Mouse (Mus musculus) liver, postnatal 0 days (tissue): ENCODE measurements at regions not wholly inside any gene's neighbourhood (a gene's known extent, or its start where the extent isn't known, plus 50 kb on each side); places are given as distances from the start of the nearest gene placed in this dataset.

Source experiments
- ATAC-seq: fragments of 200-750 bp; cut with Nextera tagmentation; 2 replicates; pipeline ENCODE4 v1.8.0; 2017; ENCODE audit warnings: mild to moderate bottlenecking, moderate library complexity
- DNase-seq: peaks from one replicate; pipeline ENCODE4 v3.0.0-alpha.2; 2016
- H3K27ac ChIP-seq: fragments of 300-500 bp; sonication (generic); 2 replicates; pipeline ENCODE4 v1.5.1; 2014; ENCODE audit warnings: antibody characterized with exemption, moderate library complexity, mild to moderate bottlenecking, low read depth
- H3K27me3 ChIP-seq: fragments of 300-500 bp; sonication (generic); 2 replicates; pipeline ENCODE4 v1.6.1; 2014; ENCODE audit warnings: low read length, control low read depth, mixed read lengths; ENCODE audit not compliant: insufficient read depth
- H3K36me3 ChIP-seq: fragments of 300-500 bp; sonication (generic); replicated peaks from 2 replicates; pipeline ENCODE4 v1.6.1; 2014; ENCODE audit warnings: mild to moderate bottlenecking, control low read depth, low read length, moderate library complexity, mixed read lengths; ENCODE audit not compliant: insufficient read depth
- H3K4me1 ChIP-seq: fragments of 300-500 bp; sonication (generic); 2 replicates; pipeline ENCODE4 v1.6.1; 2014; ENCODE audit warnings: antibody characterized with exemption, mild to moderate bottlenecking, control low read depth; ENCODE audit not compliant: insufficient read depth
- H3K4me2 ChIP-seq: fragments of 300-500 bp; sonication (generic); 2 replicates; pipeline ENCODE4 v1.6.1; 2014; ENCODE audit warnings: low read depth, mild to moderate bottlenecking, low read length, moderate library complexity, mixed read lengths
- H3K4me3 ChIP-seq: fragments of 300-500 bp; sonication (generic); 2 replicates; pipeline ENCODE4 v1.5.1; 2014; ENCODE audit warnings: low read depth, low read length
- H3K9ac ChIP-seq: fragments of 300-500 bp; sonication (generic); replicated peaks from 2 replicates; pipeline ENCODE4 v1.6.1; 2014; ENCODE audit warnings: mild to moderate bottlenecking, moderate library complexity
- H3K9me3 ChIP-seq: fragments of 300-500 bp; sonication (generic); 2 replicates; pipeline ENCODE4 v1.6.1; 2016; ENCODE audit warnings: mild to moderate bottlenecking, control low read depth, low read length, mixed read lengths
- CTCF ChIP-seq: sonication (generic); IDR thresholded peaks from 2 replicates; pipeline ENCODE4 v1.5.1; 2016; ENCODE audit warnings: antibody characterized with exemption, low read depth
- EP300 ChIP-seq: IDR thresholded peaks from 2 replicates; pipeline ENCODE4 v1.6.1; 2016; ENCODE audit warnings: antibody characterized with exemption, low read depth, mild to moderate bottlenecking
- WGBS: fragments of 180-500 bp; shearing (Covaris S2); extraction: QIAGEN DNeasy Blood & Tissue Kit; methylation state at CpG from one replicate; pipeline ENCODE4 v1.1.7; 2014; ENCODE audit not compliant: insufficient replicate concordance; 5-methylcytosine and 5-hydroxymethylcytosine counted together

DNA sequence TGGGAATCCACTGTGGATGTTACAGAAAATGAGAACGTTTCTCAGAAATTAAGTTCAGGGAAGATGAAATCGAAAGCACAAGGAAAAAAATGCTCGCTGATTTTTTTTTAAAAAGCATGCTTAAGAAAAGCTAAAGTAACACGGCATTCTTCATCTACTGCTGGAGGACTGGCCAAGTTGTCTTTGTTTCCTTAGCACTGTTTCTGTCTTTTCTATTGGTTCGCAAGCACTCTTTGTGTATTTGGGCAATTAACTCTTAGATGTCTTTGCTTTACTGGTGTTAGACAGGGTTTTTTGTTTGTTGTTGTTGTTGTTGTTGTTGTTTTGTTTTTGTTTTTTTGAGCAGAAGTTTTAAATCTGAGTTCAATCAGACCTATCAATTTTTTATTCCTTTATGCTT is 301.4 kb upstream of the Noct start:
- Histone ChIP-seq H3K9ac (no peak overlapping the region), H3K27me3 (no peaks in the 10 kb centered on the region), H3K36me3 (no peaks in the 10 kb centered on the region), H3K4me2 (no peak overlapping the region), H3K27ac (no peak overlapping the region), H3K4me3 (no peak overlapping the region), H3K4me1 (no peaks in the 10 kb centered on the region), H3K9me3 (no peaks in the 10 kb centered on the region)
- ATAC-seq (no peak), DNase-seq (no peak)
- 78% methylated on average over 5 of the region's 5 CpGs for WGBS
- TF ChIP-seq EP300: no peak
- TF ChIP-seq CTCF: no peak

DNA sequence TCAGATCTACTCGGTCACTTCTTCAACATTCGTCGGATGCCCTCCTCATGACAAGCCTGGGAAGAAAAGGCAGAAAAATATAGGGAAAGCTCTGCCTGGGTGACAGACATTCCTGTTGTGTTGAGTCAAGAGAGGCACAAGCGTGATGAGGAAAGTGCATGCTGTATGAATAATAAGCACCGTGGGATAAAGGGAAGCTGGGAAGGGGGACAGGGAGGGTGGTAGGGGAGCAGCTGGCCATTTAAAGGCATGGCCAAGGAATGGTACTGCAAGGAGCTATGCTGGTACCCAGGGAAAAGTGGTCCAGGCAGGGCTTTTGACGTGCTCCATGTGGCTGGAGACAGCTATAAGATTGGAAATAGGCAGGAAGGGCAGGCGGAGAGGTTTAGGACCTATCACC is 300.9 kb upstream of the Noct start:
- Histone ChIP-seq H3K9me3 (no peaks in the 10 kb centered on the region), H3K36me3 (no peaks in the 10 kb centered on the region), H3K4me3 (no peak overlapping the region), H3K4me2 (no peak overlapping the region), H3K27me3 (no peaks in the 10 kb centered on the region), H3K27ac (no peak overlapping the region), H3K9ac (no peak overlapping the region), H3K4me1 (no peaks in the 10 kb centered on the region)
- no peak for DNase-seq
- no peak for ATAC-seq
- 77% methylated on average over 7 of the region's 7 CpGs for WGBS
- no peak for TF ChIP-seq EP300
- no peak for TF ChIP-seq CTCF

DNA sequence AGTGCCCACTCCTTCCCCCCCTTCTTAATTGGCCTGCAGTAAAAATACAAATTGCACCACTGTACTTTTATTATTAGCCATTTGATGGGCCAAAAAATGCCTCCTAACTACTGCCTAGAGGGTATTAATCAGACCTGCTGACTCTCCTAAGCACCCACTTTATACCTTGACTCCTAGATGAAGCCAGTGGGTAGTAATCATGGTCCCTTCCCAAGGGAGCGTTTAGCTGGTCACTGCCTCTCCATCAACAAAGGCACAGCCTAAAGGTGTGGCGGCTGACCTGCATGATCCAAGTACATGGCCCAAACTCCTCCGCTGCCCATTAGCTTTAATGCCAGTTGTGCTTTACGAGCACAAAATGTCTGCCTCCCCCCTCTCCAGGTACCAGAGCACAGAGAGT is 296.9 kb upstream of the Noct start:
- no peak overlapping the region for H3K27ac ChIP-seq
- no peaks in the 10 kb centered on the region for H3K4me1 ChIP-seq
- no peaks in the 10 kb centered on the region for H3K9me3 ChIP-seq
- no peak for TF ChIP-seq CTCF
- no peak for TF ChIP-seq EP300
- 81% methylated on average over 4 of the region's 4 CpGs for WGBS
- H3K4me2 ChIP-seq: no peak overlapping the region
- no peaks in the 10 kb centered on the region for H3K27me3 ChIP-seq
- H3K4me3 ChIP-seq: no peak overlapping the region
- no peak overlapping the region for H3K9ac ChIP-seq
- no peak for DNase-seq
- no peaks in the 10 kb centered on the region for H3K36me3 ChIP-seq
- no peak for ATAC-seq

DNA sequence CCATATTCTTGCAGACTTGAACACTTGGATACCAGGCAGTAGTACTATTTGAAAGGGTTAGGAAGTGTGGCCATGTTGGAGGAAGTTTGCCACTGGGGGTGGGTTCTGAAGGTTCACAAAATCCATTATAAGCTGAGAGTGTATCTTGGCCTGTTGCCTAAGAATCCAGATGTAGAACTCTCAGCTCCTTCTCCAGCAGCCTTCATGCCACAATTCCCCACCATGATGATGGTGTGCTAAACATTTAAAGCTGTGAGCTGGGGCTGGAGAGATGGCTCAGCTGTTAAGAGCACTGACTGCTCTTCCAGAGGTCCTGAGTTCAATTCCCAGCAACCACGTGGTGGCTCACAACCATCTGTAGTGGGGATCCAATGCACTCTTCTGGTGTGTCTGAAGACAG is 295.2 kb upstream of the Noct start:
- no peak overlapping the region for H3K9ac ChIP-seq
- H3K36me3 ChIP-seq: no peaks in the 10 kb centered on the region
- WGBS: 76% methylated on average over 1 of the region's 1 CpGs
- H3K4me1 ChIP-seq: no peaks in the 10 kb centered on the region
- no peak overlapping the region for H3K4me2 ChIP-seq
- TF ChIP-seq CTCF: no peak
- no peaks in the 10 kb centered on the region for H3K9me3 ChIP-seq
- no peaks in the 10 kb centered on the region for H3K27me3 ChIP-seq
- ATAC-seq (no peak), DNase-seq (no peak)
- H3K4me3 ChIP-seq: no peak overlapping the region
- no peak overlapping the region for H3K27ac ChIP-seq

DNA sequence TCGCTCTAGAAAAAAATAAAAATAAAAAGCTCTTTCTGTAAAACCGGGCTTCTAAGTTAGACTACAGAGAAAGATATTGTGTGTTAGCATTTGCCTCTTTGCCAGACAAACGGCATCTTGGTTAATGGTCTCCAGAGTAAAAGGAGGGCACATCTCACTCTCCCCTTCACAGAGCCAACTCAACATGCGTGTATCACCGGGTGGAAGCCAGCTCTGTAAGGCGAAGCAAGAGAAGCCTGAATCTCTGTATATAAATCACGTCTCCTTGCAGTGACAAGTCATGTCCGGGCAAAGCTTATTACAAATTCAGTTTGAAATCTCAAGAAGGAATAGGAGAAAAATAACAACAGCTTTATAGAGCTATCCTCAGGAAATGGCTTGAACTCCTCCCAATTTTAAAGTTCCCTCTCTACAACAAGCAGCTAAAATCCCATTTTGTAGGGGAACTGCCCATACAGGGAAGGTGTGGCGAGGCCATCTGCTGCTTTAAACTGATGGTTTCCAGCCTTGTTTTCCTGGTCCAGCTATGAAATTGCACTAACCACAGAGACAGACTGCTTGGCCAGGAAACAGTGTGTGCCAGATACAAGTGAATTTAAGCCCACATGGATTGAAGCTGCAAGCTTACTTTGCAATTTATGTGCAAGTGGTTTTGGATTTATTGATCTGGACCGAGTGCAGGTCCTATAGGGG is 291.7 kb upstream of the Noct start:
- Histone ChIP-seq H3K27ac (no peak overlapping the region), H3K4me3 (no peak overlapping the region), H3K9ac (no peak overlapping the region), H3K36me3 (no peaks in the 10 kb centered on the region), H3K9me3 (no peaks in the 10 kb centered on the region), H3K4me1 (no peaks in the 10 kb centered on the region), H3K4me2 (no peak overlapping the region), H3K27me3 (no peaks in the 10 kb centered on the region)
- TF ChIP-seq CTCF (no peak), EP300 (no peak)
- no peak for DNase-seq
- 75% methylated on average over 10 of the region's 10 CpGs for WGBS
- no peak for ATAC-seq

DNA sequence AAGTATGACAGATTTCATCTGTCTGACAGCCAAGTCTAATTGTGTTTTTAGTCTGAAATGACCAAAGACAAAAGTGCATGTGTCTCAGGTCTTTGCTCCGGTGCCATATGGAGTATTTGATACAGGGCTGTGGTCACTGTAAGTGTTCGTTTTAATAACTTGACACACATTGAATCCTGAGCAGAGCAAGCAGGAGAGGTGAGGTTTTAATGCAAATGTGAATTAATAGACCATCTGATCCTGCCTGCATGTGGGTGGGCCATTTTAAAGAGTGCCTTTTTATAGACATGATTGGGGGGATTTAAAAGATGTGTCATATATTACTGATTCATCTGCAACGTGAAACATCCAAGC is 291.2 kb upstream of the Noct start:
- no peaks in the 10 kb centered on the region for H3K27me3 ChIP-seq
- ATAC-seq: no peak
- H3K4me3 ChIP-seq: no peak overlapping the region
- TF ChIP-seq EP300: no peak
- no peak for TF ChIP-seq CTCF
- no peak for DNase-seq
- no peak overlapping the region for H3K27ac ChIP-seq
- no peaks in the 10 kb centered on the region for H3K9me3 ChIP-seq
- no peaks in the 10 kb centered on the region for H3K36me3 ChIP-seq
- 73% methylated on average over 3 of the region's 3 CpGs for WGBS
- H3K4me1 ChIP-seq: no peaks in the 10 kb centered on the region
- H3K9ac ChIP-seq: no peak overlapping the region
- no peak overlapping the region for H3K4me2 ChIP-seq

DNA sequence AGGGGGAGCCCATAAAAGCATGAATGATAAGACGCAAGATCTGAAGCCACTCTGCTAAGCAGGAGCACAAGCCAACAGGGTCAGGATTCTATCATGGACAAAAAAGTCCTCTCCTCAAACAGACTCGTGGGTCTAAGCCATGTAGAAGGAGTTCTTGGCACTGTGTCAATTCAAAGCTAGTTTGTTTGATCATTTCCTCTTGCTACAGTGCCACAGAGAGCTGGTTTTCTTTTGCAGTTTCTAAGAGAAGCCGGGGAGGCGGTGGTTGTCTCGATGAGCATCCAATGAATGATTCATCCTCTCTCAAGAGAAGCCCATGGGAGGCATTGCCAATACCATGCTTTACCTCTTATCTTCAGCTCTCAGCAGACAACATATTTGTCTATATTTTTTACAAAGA is 284.6 kb upstream of the Noct start:
- H3K36me3 ChIP-seq: no peaks in the 10 kb centered on the region
- H3K4me1 ChIP-seq: no peaks in the 10 kb centered on the region
- no peak for TF ChIP-seq CTCF
- WGBS: 56% methylated on average over 5 of the region's 5 CpGs
- DNase-seq: no peak
- no peaks in the 10 kb centered on the region for H3K9me3 ChIP-seq
- H3K9ac ChIP-seq: no peak overlapping the region
- H3K4me2 ChIP-seq: no peak overlapping the region
- no peak overlapping the region for H3K4me3 ChIP-seq
- no peak for ATAC-seq
- H3K27me3 ChIP-seq: no peaks in the 10 kb centered on the region
- H3K27ac ChIP-seq: no peak overlapping the region
